Mouse (Mus musculus) CH12.LX (cell line): ENCODE measurements at regions not wholly inside any gene's neighbourhood (a gene's known extent, or its start where the extent isn't known, plus 50 kb on each side); places are given as distances from the start of the nearest gene placed in this dataset.
A peak's percentile ranks its signal among the peaks of the same experiment; 100 is the strongest.

Source experiments
- DNase-seq: peaks from one replicate; pipeline ENCODE4 v3.0.0-alpha.2; 2013; ENCODE audit errors: extremely low read depth
- H3K27ac ChIP-seq: 2 replicates; pipeline ENCODE4 v1.5.1; 2012; ENCODE audit warnings: low read depth, mild to moderate bottlenecking, control low read depth, moderate library complexity; ENCODE audit not compliant: insufficient read depth
- H3K27me3 ChIP-seq: replicated peaks from 2 replicates; pipeline ENCODE3; 2012; ENCODE audit warnings: inconsistent platforms
- H3K36me3 ChIP-seq, 2 experiments: replicated peaks in 1 of 2; 2 replicates each; pipeline versions ENCODE3 to v1.6.1; 2012; ENCODE audit warnings: inconsistent platforms in 1 of 2, low read length in 1 of 2, mild to moderate bottlenecking in 1 of 2, mixed read lengths in 1 of 2, moderate library complexity in 1 of 2; ENCODE audit not compliant: control insufficient read depth in 1 of 2, insufficient read depth in 1 of 2
- H3K4me1 ChIP-seq, 2 experiments: 2 replicates each; pipeline ENCODE4 v1.6.1; 2012; ENCODE audit warnings: inconsistent platforms in 1 of 2, moderate library complexity in 1 of 2; ENCODE audit not compliant: insufficient read depth in 2 of 2, control insufficient read depth in 1 of 2
- H3K4me2 ChIP-seq: 2 replicates; pipeline ENCODE4 v1.6.1; 2012; ENCODE audit warnings: low read depth, mild to moderate bottlenecking, control low read depth; ENCODE audit not compliant: poor library complexity, insufficient read depth, severe bottlenecking
- H3K4me3 ChIP-seq, 3 experiments: fragments of 150-350 bp in 1 of 3; sonication (generic) in 1 of 3; replicated peaks in 1 of 3; 2 replicates each; pipeline versions ENCODE3 to v1.5.1; 2011 to 2012; ENCODE audit warnings: low read depth in 2 of 3, low read length in 2 of 3, mild to moderate bottlenecking in 2 of 3, moderate library complexity in 2 of 3, control low read depth in 1 of 3, improper control_type of control experiment in 1 of 3, inconsistent platforms in 1 of 3, mixed read lengths in 1 of 3; ENCODE audit not compliant: poor library complexity in 1 of 3
- H3K79me2 ChIP-seq: replicated peaks from 2 replicates; pipeline ENCODE4 v1.6.1; 2012; ENCODE audit warnings: mild to moderate bottlenecking, moderate library complexity; ENCODE audit not compliant: control insufficient read depth, poor library complexity, insufficient read depth, severe bottlenecking; ENCODE audit errors: extremely low read depth
- H3K9ac ChIP-seq: 2 replicates; pipeline ENCODE4 v1.6.1; 2012; ENCODE audit warnings: low read depth, mild to moderate bottlenecking, control low read depth, moderate library complexity; ENCODE audit not compliant: insufficient read depth
- H3K9me3 ChIP-seq: replicated peaks from 2 replicates; pipeline ENCODE3; 2012; ENCODE audit warnings: low read length, inconsistent platforms, mixed read lengths
- CTCF ChIP-seq, 2 experiments: IDR thresholded peaks in 1 of 2; conservative IDR thresholded peaks in 1 of 2; 2 replicates each; pipeline ENCODE4 v1.5.1; 2011 to 2012; ENCODE audit warnings: low read depth in 2 of 2, low read length in 2 of 2, improper control_type of control experiment in 1 of 2, inconsistent platforms in 1 of 2, mild to moderate bottlenecking in 1 of 2, moderate library complexity in 1 of 2
- RAD21 ChIP-seq: IDR thresholded peaks from 2 replicates; pipeline ENCODE4 v1.6.1; 2011; ENCODE audit warnings: low read depth, mild to moderate bottlenecking, low read length, improper control_type of control experiment, moderate library complexity
- SMC3 ChIP-seq: IDR thresholded peaks from 2 replicates; pipeline ENCODE4 v1.6.1; 2011; ENCODE audit warnings: low read depth, low read length, improper control_type of control experiment
- ZC3H11A ChIP-seq: IDR thresholded peaks from 2 replicates; pipeline ENCODE4 v1.6.1; 2012; ENCODE audit warnings: low read depth, mild to moderate bottlenecking, inconsistent platforms, low read length, improper control_type of control experiment
- dilution Hi-C: fragments of 300-500 bp; cut with MboI; formaldehyde crosslinking; loops from 2 replicates; pipeline ENCODE4 v1.14.3; 2020; ENCODE audit warnings: low sequenced_read_pairs; ENCODE audit not compliant: extremely low pct_unique_long_range_greater_than_20kb, extremely low pct_ligation_motif_present
- in situ Hi-C: fragments of 300-500 bp; cut with MboI; formaldehyde crosslinking; loops from 3 replicates; pipeline ENCODE4 v1.14.3; 2019; ENCODE audit warnings: low sequenced_read_pairs, low pct_ligation_motif_present, low pct_unique_long_range_greater_than_20kb, mixed read lengths

DNA sequence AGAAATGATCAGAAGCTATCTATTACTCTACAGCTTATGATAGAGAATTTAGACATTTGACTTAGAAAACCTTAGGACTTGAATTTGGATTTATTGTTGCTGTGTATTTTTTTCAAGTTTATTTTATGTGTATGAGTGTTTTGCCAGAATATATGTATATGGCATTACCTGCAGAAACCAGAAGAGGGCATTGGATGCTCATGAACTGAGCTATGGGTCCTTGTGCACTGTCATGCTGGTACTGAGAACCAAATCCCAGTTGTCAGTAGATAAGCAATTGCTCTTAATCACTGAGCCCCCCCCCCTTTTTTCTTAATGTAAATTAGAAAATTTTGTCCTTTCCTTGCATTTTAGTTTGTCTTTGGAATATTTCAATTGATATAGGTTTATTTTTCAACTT, 83.9 kb upstream of the 4932411N23Rik start:
- peak; percentile 42 for TF ChIP-seq SMC3
- TF ChIP-seq RAD21 = peak; percentile 61
- peak in 1 of 2 experiments; percentile 51; a peak in 2 of 4 replicates for TF ChIP-seq CTCF (conservative IDR thresholded peaks at IDR 0.05 in 1 of 2, IDR thresholded peaks at IDR 0.05 in 1 of 2; ENCODE audit: low read depth in 2 of 2, low read length in 2 of 2)
- no peak for TF ChIP-seq ZC3H11A
- no peak for DNase-seq

More for the DNA sequence above, 83.9 kb upstream of the 4932411N23Rik start:
- H3K9me3 ChIP-seq = peaks cover 17% of the 10 kb centered on the region
- no peak overlapping the region for H3K9ac ChIP-seq
- dilution Hi-C loops = no loop called here
- H3K4me1 ChIP-seq = no peaks in the 10 kb centered on the region
- no peaks in the 10 kb centered on the region for H3K36me3 ChIP-seq
- H3K4me3 ChIP-seq = no peak overlapping the region
- H3K4me2 ChIP-seq = no peak overlapping the region
- no peaks in the 10 kb centered on the region for H3K79me2 ChIP-seq
- no peak overlapping the region for H3K27ac ChIP-seq
- H3K27me3 ChIP-seq = no peaks in the 10 kb centered on the region
- in situ Hi-C loops = no loop called here
